Mouse (Mus musculus) gastrocnemius, postnatal 25 days (tissue): ENCODE measurements around the gene Nav2. TPM values are rescaled to one million over a fixed set of nuclear protein-coding genes. Genes with fewer than 3 reads are reported as not detected.

ENCODE experiments used
- DNase-seq: peaks from one replicate; pipeline ENCODE4 v3.0.0; 2022
- total RNA-seq, 2 experiments: library from RNA; stranded (reverse); gene quantifications; 1 replicate in 1 of 2; 2 replicates in 1 of 2; pipeline ENCODE4 v1.2.3; 2021

Nav2 gene
- total RNA-seq, 2 experiments from 2014 or later, result 29.5 to 30.0 TPM

DNA sequence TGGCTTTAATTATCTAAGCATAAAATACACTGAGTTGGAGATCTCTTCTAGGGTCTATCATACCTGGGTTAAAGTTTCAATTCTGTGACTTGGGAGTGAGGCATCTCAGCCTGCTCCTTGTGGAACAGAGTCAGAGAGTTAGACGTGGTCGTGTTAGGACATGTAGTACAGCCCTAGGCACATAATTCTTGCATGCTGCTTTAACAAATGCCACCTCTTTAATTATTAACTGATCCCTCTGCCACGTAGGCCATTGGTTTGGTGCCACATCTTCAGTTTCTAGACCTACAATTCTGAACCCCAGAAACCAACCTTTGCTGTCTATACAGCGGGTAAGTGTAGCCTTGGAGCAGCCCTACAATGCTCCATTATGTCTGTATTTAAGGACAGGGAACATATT is 381.8 kb downstream of the Nav2 start:
- no peak for DNase-seq

DNA sequence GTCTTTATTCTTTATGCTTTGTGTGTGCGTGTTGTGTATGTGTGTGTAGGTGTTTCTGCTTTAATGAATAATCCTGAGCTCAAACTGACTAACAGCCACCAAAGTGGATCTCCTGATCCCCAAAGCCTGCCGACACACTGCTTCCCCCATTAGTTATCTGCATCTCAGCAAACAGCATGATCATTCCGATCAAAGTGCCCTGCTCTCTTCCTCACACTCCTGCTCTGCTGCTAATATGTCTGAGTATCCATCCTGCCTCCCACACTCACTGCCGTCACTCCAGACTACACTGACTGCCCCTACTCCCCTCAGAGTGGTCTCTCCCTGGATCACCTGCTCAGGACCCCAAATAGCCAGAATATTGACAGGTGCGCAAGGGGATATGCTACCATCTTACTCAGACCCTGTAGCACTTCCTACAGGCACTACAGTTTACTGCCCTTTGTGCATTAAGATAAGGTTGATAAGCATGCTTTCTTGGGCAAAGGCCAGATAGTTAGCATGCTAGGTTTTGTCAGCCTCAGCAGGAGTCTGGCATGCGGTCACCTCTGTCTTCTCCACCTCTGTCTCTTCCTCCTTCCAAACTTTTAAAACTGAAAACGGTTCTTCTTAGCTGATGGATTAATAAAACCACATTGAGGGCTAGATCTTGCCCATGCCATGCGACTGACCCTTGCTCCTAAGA is 382.8 kb downstream of the Nav2 start:
- no peak for DNase-seq

DNA sequence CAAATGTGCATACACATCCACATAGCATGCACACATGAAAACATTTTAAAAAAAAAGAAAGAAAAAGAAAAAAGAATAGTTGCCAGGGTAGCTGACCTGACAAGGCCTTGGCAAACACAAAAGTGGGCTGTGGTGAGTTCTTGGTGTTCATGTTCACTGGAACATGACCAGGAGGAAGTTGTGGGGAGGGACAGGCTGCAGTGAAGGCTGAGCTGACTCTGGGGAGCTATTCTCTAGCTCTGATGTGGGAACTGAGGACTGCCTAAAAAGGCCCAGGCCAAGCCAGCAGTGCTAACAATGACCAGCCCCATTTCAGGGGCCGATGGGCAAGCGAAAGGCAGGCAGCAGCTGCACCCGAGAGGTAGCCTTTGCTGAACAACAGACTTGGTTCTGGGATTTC is 388.6 kb downstream of the Nav2 start:
- no peak for DNase-seq

DNA sequence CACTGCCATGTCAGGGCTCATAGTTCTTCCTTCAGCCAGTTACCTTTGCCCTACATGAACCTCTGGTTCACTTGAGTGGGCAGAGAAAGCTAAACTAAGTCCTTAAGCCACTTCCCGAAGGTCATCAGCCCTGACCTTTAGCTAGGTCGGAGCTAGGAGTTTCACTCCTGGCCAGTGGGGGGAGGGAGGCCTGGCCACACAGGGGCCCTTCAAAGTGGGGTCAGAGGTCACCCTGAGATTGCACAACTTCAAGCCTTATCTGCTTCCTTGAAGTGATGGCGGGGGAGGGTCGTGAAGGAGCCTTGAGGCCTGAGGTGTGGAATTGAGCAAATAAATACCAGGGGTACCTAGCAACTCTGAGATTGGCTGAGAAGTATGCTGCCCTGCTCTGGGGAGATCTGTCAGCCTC is 389.9 kb downstream of the Nav2 start:
- no peak for DNase-seq

DNA sequence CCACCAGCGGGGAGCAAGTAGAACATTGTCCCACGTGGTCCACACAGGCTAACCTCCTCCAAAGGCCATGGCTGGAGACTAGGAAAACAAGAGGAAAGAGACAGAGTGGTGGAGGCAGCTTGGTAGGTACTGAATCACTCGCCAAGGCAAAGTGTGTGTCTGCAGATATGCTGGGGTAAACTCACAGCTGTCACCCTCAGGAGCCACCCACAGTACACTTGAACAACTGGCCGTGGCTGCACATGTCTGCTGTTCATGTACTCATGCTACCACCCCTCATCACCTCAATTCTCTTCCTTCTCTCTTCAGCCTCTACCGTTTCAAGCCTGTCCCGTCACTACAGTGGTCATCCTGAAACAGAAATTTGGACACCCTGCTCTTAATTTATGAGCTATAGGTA is 393.0 kb downstream of the Nav2 start:
- DNase-seq, result no peak

DNA sequence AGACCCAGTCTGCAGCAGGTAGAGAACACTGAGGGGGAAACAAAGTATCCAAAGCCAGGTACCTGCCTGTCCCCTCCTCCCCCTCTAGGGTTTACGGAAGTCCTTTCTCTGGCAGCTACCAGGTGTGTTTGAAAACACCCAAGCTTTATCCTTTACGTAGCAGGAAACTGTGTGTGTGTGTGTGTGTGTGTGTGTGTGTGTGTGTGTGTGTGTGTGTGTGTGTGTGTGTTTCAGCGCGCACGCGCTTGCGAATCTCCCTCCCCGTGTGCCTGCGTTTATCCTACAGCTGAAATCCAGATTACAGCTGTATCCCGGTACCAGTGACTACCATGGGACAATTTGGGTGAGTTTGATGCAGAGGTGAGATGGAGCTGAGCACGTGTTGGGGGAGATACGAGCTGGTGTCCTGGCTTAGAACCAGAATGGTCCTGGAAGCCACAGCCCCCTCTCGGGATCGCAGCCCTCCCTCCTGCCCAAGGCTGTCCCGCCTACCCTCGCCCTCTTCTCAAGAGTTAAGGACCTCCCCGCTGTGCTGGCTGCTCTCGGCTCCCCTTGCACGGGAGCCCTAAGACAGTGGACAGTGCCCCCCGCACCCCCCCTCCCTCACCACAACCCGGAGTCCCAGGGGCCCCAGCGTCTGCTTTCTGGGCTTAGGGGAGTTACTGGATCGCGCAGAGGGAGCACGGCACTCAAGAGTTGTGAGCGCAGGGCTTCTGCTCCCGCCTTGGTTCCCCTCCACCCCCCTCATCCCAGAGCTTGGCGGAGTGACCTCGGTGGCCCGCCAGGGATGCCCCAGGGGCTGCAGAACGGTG is 395.3 kb downstream of the Nav2 start:
- DNase-seq, result no peak

DNA sequence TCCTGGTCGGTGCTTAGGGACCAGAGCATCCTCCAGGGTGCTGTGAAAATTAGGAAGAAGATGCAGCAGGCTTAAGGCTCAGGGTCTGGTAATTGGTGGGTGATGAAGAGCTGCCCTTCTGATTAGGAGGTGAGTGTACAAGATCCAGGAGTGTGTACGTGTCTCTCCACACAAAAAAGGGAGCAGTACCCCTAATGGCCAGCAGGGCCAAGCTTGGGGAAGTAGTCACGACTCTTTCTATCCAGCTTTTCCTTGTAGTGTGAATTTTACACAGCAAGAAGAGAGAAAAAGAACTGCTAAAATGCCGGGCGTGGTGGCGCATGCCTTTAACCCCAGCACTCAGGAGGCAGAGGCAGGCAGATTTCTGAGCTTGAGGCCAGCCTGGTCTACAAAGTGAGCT is 399.2 kb downstream of the Nav2 start:
- no peak for DNase-seq

DNA sequence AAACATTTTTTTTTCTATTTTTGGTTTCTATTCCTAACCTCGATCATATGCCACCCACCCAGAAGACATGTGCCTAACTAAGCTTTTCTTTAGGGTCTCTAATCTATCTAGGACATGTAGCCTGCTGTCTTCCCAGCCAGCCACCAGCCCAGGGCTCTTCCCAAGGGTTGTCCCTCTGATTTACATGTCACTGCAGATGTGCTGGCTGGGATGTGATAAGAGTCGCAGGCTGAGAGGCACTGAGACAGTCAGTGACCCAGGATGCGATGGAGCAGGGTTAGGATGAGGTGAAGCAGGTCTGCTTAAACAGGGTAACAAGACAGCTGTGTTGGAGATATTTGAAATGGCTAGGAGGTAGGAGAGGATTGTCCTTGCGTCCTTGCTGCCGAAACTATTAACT is 401.2 kb downstream of the Nav2 start:
- no peak for DNase-seq

DNA sequence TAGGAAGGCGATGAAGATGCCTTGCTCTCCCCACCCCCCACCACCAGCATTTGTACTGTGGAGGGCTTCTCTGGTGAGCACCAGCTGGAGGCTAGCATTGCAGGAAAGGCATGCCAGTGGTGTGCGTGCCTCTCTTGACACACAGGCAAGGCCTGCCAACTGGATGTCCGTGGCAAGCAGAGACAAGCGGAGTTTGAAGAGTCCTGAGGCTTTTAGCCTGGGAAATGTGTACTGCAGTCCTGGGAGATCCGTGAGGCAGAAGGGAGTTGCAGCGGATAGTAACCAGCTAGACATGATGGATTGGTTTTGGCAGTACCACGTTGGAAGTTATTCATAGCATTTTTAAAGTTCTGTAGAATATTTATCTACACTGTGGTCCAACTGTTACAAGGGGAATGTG is 405.4 kb downstream of the Nav2 start:
- no peak for DNase-seq

DNA sequence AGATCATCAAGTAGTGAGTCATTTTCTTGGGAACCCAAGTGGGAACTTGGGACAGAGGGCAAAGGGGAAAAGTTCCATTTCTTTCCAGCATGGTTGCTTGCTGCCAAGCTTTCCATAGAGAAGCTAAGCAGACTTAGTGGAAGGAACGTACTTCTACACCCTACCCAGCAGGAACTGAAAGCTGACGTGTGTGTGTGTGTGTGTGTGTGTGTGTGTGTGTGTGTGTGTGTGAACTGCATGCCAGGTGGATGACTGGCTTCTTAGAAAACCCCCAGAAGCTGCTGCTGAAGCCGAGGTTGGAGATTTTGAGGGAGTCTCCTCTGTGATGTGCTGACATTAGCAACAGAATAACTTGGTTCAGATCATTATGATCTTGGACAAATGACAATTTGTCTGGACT is 406.5 kb downstream of the Nav2 start:
- no peak for DNase-seq

DNA sequence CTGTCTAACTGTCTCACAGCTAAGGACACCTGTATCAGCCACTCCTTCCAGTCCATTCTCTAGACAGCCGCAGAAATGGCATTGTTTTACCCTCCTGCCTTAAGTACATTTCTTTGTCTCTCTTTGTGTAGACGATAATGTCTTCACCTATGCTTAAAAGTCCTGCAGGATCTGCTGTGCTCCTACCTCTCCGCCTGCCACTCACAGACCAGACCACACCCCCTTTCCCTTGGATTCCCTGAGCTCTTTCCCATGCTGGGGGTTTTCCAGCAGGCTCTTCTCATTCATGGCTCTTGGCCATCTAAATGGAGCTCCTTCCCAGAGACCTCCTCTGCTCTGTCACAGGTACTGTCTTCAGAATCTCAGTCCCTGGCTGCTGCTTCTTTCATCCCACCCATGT is 408.1 kb downstream of the Nav2 start:
- no peak for DNase-seq

DNA sequence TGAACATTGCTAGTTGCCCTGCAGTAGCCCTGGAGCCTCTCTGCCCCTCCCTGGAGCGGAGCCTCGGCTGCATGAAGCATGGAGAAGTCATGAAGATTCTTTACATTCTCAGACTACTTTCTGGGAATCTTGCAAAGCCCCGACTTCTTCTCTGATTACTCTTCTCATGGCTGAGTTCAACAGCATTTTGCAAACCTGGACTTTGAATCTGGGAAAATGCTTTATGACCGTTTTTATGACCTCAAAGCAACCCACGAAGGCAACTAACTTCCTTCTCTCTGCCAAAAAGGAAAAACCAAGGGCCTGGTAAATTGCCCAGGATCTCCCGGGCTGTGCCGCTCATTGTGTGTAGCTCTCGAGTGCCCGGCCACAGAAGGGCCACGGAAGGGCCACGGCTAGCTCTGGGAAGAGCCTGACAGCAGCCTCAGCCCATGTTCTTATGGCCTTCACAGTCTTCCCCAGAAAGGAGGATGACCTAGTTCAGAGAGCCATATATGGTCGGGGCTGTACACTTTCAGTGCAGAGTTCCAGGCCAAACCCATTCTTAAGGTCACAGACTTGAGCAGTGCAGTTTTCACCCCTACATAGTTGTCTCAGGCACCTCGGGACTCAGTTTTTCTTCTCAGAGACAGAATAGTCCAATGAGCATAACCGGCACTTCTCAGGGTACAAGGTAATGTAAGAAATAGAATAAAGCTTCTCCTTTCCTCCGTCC is 409.8 kb downstream of the Nav2 start:
- DNase-seq, result no peak

DNA sequence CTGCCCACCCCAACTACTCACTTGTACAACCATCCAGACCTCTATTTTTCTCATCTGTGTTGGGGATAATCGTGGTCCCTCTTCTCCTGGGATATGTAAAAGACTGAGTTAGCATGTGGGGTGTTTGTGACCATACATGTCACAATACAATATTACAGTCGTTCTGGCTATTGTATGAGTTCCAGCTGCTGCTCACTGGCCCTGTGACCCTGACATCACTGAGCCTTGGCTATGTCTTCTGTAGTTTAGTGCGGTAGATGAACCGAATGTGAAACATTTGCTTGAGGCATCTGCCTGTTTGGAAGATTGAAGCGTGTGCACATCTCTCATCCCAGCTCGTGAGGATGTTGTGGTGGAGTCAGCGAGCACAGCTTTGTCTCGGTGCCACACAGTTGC is 410.4 kb downstream of the Nav2 start:
- no peak for DNase-seq

DNA sequence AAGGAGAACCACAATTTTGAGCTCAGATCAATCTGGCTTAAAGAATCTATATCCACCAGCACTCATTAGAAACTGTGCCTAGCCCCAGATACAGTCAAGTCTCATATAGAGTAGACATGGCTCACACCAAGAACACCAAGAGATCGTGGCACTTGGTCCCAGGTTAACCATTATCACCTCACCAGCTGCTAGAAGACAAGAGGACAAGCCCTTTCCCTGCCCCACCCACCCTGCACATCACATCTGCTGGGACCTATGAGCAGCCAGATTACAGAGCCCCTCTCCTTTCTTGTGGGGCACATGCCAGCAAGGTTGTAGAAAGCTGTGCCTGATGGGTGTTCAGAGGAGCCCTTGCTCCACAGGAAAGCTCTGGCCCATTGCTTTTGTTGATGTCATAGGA is 411.5 kb downstream of the Nav2 start:
- no peak for DNase-seq

DNA sequence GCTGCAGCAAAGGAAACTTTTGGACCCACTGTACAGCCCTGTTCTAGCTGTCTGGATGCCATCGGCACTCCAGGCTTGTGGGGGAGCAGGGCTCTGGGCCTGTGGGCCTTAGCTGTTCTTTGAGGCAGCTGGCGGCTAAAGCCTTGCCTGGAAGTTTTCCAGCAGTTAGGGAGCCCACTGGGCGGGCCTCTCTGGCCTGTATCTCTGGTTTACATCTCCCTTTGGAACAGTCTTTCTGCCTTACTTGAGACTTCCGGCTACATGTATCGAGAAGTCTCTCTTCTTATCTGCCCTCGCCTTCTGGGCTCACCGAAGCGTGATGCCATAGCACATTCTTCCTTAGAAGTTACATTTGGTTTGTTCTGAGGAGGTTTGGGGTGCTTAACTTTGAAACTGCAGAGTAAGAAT is 412.6 kb downstream of the Nav2 start:
- no peak for DNase-seq

DNA sequence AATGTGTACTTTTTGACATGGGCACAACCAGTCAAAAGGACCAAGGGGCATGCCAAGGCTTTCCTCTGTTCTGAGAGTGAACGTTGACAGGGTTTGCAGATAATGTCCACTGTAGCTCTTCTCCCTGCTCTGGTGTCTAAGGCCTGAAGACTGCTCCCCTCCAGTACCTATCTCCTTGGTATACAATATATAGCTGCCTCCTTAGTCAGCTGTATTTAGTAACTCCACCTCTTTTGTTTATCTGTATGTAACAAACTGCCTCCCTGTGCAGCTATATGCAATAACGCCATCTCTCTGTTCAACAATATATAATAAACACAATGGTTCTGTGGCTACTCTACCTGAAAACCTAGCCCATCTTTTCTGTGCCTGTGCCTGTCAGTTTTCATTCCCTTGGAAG is 413.7 kb downstream of the Nav2 start:
- no peak for DNase-seq

DNA sequence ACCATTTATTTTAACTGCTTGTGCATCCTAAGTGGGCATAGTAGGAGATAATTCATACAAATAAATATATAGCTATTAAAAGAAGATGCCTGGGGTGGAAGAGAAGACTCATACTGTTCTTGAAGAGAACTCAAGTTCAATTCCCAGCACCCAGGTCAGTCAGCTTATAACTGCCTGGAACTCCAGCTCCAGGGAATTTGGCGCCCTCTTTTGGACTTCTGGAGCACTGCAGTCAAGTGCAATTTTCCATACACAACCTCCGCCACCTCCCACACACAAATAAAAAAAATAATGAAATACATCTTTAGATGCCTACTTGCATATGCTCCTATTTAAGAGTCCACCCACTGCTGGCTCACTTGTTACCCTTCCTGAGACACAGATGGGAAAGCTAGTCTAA is 416.1 kb downstream of the Nav2 start:
- DNase-seq, result no peak

DNA sequence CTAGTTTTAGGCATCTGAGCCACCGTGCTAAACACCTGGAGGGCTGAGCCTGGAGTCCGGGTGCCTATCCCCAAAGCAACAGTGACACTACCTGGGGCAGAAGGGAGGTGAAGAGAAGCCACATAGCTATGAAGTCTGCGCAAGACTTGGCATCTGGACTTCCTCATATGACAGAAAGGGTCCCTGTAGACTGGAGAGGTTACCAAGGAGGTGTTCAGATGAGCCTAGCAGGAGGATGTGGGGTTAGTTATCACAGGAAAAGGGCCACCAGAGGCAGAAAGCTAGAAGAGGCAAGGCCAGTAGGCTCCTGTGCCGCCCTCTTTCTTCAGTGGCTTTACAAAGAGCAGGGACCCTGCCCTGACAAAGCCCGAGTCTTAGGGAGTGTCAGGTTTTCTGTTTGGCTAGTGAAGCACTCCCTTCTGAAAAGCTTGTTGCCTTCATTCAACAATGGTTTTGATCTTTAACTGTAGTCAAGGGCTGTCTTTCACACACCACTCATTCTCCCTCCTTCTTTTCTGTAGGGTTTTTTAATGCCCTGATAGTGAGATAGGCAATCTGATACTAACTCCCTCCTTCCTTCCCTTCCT is 417.7 kb downstream of the Nav2 start:
- no peak for DNase-seq

DNA sequence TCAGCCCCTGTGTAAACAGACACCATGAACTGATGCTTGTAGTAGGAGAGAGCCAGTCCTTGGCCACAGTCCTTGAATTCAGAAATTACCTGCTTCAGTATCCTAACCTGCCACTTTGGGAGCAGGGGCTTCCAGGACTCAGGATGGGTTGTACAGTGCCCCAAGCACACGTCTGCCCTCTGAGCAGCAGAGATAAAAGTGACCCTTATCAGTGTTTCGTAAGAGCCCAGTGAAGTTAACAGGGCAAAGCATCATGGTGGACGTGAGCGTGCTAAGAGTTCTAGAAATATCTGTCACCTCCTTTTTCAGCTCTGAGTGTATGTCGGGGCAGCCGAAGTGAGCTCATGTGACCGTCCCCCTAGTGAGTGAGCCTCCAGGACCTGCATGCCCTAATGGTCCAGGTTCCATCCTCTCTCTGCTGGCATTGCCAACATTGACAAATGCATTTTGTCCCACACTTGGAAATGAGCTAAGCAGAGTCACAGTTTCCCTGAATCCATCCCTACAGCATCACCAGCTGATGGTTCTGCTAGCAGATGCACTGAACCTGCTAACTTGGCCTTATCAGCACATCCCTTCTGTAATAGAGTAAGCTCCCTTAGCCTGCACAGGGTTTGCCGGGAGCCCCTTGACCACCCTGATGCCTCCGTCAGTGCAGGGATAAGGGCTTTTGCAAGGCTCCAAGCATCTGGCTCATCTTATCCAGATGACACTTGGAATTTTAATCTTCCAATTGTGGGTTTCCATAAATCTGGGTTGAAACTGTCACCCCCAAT is 418.6 kb downstream of the Nav2 start:
- DNase-seq, result no peak

DNA sequence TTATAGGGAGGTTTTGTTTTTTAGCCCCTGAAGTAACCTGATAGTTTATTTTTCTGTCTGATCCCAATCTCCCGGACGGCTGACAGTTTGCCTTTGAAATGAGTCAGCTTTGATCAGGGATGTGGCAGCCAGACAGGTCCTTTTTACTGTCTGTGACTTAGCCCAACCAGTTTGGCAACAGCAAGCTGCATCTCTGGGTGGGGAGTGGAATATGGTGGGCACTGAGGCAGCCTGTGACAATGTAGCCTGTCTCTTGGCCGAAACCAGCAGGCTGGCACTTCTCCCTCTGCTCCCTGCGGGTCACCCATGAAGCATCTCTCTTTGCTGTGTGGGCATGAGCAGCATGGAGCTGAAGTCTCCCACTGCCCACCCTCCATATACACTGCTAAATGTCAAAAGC is 421.7 kb downstream of the Nav2 start:
- no peak for DNase-seq

DNA sequence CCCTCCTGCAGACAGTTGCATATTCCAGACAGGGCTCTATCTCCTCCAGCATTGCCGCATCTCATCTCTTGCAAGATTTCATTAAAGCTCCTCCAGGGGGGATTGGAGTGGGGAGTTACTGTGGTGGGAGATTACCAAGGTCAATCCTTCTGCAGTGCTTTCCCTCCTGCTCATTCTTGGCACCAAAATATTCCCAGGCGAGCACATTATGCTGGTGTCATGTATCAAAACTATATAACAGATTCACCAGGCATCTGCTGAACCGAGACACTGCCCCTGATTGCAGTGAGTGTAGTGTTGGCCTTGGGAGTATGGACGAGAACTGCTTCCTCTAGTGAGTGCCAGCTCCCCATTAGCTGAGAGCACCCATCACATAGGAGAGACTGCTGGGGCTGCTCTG is 423.4 kb downstream of the Nav2 start:
- DNase-seq, result no peak

DNA sequence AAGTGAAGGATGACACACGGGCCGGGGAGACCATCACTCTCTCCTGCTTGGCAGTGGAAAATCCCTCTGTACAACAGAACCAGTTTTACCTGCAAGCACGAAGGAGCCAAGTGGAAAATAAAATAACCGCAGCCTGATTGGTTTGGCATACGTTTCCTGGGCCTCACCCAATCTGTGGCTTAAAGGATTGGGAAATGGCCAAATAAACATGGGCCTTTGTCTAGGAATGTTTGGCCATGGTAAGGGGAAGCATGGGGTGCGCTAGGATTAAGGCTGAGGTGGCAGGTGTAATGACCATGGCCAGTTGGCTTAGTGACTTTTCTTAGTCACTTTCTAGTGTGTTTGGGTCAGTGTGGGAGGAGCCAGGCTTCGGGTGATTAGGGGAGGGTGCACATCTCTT is 424.1 kb downstream of the Nav2 start:
- DNase-seq, result no peak
